In the genomic region with DNA sequence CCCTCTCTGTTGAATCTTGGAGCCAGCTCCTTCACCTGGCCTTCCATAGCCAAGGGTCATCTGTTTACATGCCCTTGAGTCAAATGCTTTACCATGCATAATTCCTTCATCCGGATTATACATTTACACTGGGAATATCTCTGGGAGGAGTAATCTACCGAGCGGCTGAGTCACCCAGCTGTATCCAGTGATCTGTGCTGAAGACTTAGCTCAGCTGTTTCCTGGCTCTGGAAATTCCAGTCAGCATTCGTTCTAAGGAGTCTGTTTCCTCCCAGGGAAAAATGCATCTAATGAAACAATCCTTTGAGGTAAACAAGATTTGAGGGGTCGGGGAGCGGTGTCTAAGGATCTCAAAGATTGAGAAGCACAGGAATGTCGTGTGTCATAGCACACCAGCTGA, we compare ENCODE assay signal across 15 mouse cellular contexts.
DNase-seq lines count a peak whose midpoint lies in the region; ATAC-seq and TF ChIP-seq lines count a peak whose summit lies in the region.
"Had no signal": no experiment of that assay in that cellular context is flagged by ENCODE, and none has a peak within 500 bp of the region (broad histone marks: within the 10 kb centered on the region; RNA-seq: fewer than 3 reads in every experiment).

No protein-coding gene starts in this region.

- peak; percentile 74 for DNase-seq in Muller cell, postnatal 12 days (ENCODE audit: inconsistent ontology term)
- DNase-seq in R1 (ENCODE audit: low read depth, low spot score), result peak; percentile 35
- peak; percentile 33 for DNase-seq in midbrain, embryonic 14.5 days
- DNase-seq in stomach, postnatal 0 days (ENCODE audit: low spot score), result no peak
- no peak for DNase-seq in cerebellum, postnatal 36 days
- DNase-seq in heart, postnatal 4 days, result no peak
- DNase-seq: cerebellum, adult 9-10 months; heart, postnatal 36 days; kidney, adult 18-20 months; kidney, postnatal 36 days; liver; lung, postnatal 10 days; thymus, postnatal 25 days had no signal

- ATAC-seq in hindbrain, embryonic 12.5 days (ENCODE audit: low FRiP score), result no peak
- peak; percentile 21; the same call in 1 of the 2 replicates for ATAC-seq in midbrain, embryonic 14.5 days (ENCODE audit: low FRiP score, low TSS enrichment)
- ATAC-seq in stomach, postnatal 0 days (ENCODE audit: low FRiP score, low TSS enrichment), result no peak; the same call in 1 of the 2 replicates
- ATAC-seq in kidney, embryonic 15.5 days (replicated peaks; ENCODE audit: low FRiP score), result no peak

- H3K4me1 ChIP-seq in hindbrain, embryonic 12.5 days, result peaks cover 43% of the 10 kb centered on the region
- peaks cover 56% of the 10 kb centered on the region for H3K4me1 ChIP-seq in midbrain, embryonic 14.5 days (ENCODE audit: control insufficient read depth, insufficient read depth, low read length)
- H3K4me1 ChIP-seq in stomach, postnatal 0 days (replicated peaks; ENCODE audit: control insufficient read depth, insufficient read depth), result no peaks in the 10 kb centered on the region
- H3K4me1 ChIP-seq in kidney, embryonic 15.5 days, result peaks cover 13% of the 10 kb centered on the region

- no peaks in the 10 kb centered on the region for H3K27me3 ChIP-seq in hindbrain, embryonic 12.5 days
- no peaks in the 10 kb centered on the region for H3K27me3 ChIP-seq in midbrain, embryonic 14.5 days (ENCODE audit: control insufficient read depth, insufficient read depth, low read length)
- H3K27me3 ChIP-seq in stomach, postnatal 0 days (ENCODE audit: control insufficient read depth, insufficient read depth, low read length), result no peaks in the 10 kb centered on the region
- no peaks in the 10 kb centered on the region for H3K27me3 ChIP-seq in kidney, embryonic 15.5 days

- no peak for TF ChIP-seq CTCF in stomach, postnatal 0 days (IDR thresholded peaks at IDR 0.05; ENCODE audit: low read depth)

- no peaks in the 10 kb centered on the region for H3K36me3 ChIP-seq in hindbrain, embryonic 12.5 days
- H3K36me3 ChIP-seq in midbrain, embryonic 14.5 days (ENCODE audit: control insufficient read depth, insufficient read depth, low read length), result no peaks in the 10 kb centered on the region
- no peaks in the 10 kb centered on the region for H3K36me3 ChIP-seq in stomach, postnatal 0 days (ENCODE audit: control insufficient read depth, insufficient read depth, low read length)
- H3K36me3 ChIP-seq in kidney, embryonic 15.5 days, result no peaks in the 10 kb centered on the region

- no peak overlapping the region for H3K4me3 ChIP-seq in hindbrain, embryonic 12.5 days
- no peak overlapping the region for H3K4me3 ChIP-seq in midbrain, embryonic 14.5 days (replicated peaks; ENCODE audit: low read depth, low read length)
- no peak overlapping the region for H3K4me3 ChIP-seq in stomach, postnatal 0 days (ENCODE audit: low read depth, low read length)
- H3K4me3 ChIP-seq in kidney, embryonic 15.5 days (replicated peaks), result no peak overlapping the region

- H3K4me2 ChIP-seq in hindbrain, embryonic 12.5 days (replicated peaks), result no peak overlapping the region
- no peak overlapping the region for H3K4me2 ChIP-seq in midbrain, embryonic 14.5 days (ENCODE audit: low read length)
- H3K4me2 ChIP-seq in stomach, postnatal 0 days (replicated peaks; ENCODE audit: low read depth), result no peak overlapping the region
- no peak overlapping the region for H3K4me2 ChIP-seq in kidney, embryonic 15.5 days

- H3K9me3 ChIP-seq in hindbrain, embryonic 12.5 days (replicated peaks), result no peaks in the 10 kb centered on the region
- no peaks in the 10 kb centered on the region for H3K9me3 ChIP-seq in midbrain, embryonic 14.5 days (ENCODE audit: control insufficient read depth, low read length)
- no peaks in the 10 kb centered on the region for H3K9me3 ChIP-seq in stomach, postnatal 0 days (ENCODE audit: control insufficient read depth, low read length)
- H3K9me3 ChIP-seq in kidney, embryonic 15.5 days (replicated peaks), result no peaks in the 10 kb centered on the region

- WGBS in hindbrain, embryonic 12.5 days, result 57% methylated on average over 7 of the region's 7 CpGs
- WGBS in midbrain, embryonic 14.5 days, result 36% methylated on average over 7 of the region's 7 CpGs
- 46% methylated on average over 7 of the region's 7 CpGs for WGBS in stomach, postnatal 0 days
- 52% methylated on average over 7 of the region's 7 CpGs for WGBS in kidney, embryonic 15.5 days

- peak overlapping the region; percentile 83 for H3K27ac ChIP-seq in hindbrain, embryonic 12.5 days
- H3K27ac ChIP-seq in midbrain, embryonic 14.5 days (replicated peaks; ENCODE audit: low read depth, low read length), result peak overlapping the region; percentile 87
- no peak overlapping the region for H3K27ac ChIP-seq in stomach, postnatal 0 days (replicated peaks)
- no peak overlapping the region for H3K27ac ChIP-seq in kidney, embryonic 15.5 days

- H3K9ac ChIP-seq in hindbrain, embryonic 12.5 days, result no peak overlapping the region
- H3K9ac ChIP-seq in midbrain, embryonic 14.5 days (replicated peaks; ENCODE audit: low read length), result no peak overlapping the region
- H3K9ac ChIP-seq in stomach, postnatal 0 days (ENCODE audit: low read length), result no peak overlapping the region
- no peak overlapping the region for H3K9ac ChIP-seq in kidney, embryonic 15.5 days

- no peak for TF ChIP-seq EP300 in stomach, postnatal 0 days (optimal IDR thresholded peaks at IDR 0.05)

Comparison
In these comparisons a context has a peak if more than half of its experiments do, and no peak if none do; other contexts are left out.
1. DNase-seq: peak in Muller cell, postnatal 12 days (single experiment), R1 (single experiment) and midbrain, embryonic 14.5 days (single experiment); none in stomach, postnatal 0 days (single experiment), cerebellum, postnatal 36 days (0 of 2) and heart, postnatal 4 days (single experiment).
2. H3K27ac ChIP-seq: peak in hindbrain, embryonic 12.5 days (single experiment) and midbrain, embryonic 14.5 days (single experiment); none in stomach, postnatal 0 days (single experiment) and kidney, embryonic 15.5 days (single experiment).